Mouse (Mus musculus): ENCODE data around the gene Tram1l1. TPM values are rescaled to one million over a fixed set of nuclear protein-coding genes. Genes with fewer than 3 reads are reported as not detected.

Gene Tram1l1
- total RNA-seq (2023): not detected

GRCm38 (mm10) chr3:124320821-124321576 lies at the start of gene Tram1l1:
Gene Tram1l1 (plus strand): TSS chr3:124320855.

Other genes starting within 250 kb of the Tram1l1 start
- gene 1700006A11Rik, start 105.2 kb downstream of the Tram1l1 start, total RNA-seq (2023): not detected